Mouse (Mus musculus): ENCODE results near the gene Itga5. TPM values are rescaled to one million over a fixed set of nuclear protein-coding genes. Genes with fewer than 3 reads are reported as not detected.

Gene Itga5
- total and polyA plus RNA-seq, 3 experiments, result 36.4 to 38.6 (median 36.7) TPM

DNA sequence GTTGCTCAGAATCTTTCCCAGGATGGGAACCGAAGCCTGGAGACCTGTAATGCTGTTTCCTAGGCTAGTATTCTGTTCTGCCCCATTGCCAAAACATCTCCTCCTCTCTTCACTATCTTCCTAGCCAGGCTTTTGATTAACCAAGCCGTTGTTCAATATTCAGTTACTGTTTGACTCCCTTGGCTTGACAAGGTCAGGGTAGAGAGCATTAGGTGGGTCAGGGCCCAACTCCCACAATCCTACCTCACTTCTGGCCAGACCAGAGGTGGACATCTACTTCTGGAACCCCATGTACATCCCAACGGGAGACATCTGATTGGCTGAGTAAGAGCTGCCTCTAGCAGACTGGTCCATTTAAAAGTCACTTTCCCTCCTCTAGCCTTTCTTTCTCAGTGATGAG is 3.6 kb downstream of the Itga5 start:
- WGBS, result 59% methylated on average over 3 of the region's 3 CpGs
- Histone ChIP-seq H3K79me2 (replicated peaks; ENCODE audit: control insufficient read depth, insufficient read depth, low read length) (peaks cover 7% of the 10 kb centered on the region), H3K9ac (ENCODE audit: low read depth, low read length) (no peak overlapping the region), H3K27ac (peak overlapping the region; percentile 45), H3K4me3 (no peak overlapping the region), H3K36me3 (ENCODE audit: control insufficient read depth, insufficient read depth, low read length) (peaks cover 15% of the 10 kb centered on the region), H3K4me1 (ENCODE audit: control insufficient read depth, insufficient read depth, low read length) (peaks cover 35% of the 10 kb centered on the region), H3K27me3 (ENCODE audit: control insufficient read depth, insufficient read depth, low read length) (no peaks in the 10 kb centered on the region)
- TF ChIP-seq POLR2A (IDR thresholded peaks at IDR 0.05; ENCODE audit: insufficient read depth, low read depth, low read length), result no peak
- TF ChIP-seq CTCF (IDR thresholded peaks at IDR 0.05), result no peak
- no peak for TF ChIP-seq EP300 (IDR thresholded peaks at IDR 0.05; ENCODE audit: insufficient read depth, low read depth, low read length)
- DNase-seq, result no peak
- intact Hi-C loops (cut with DNase I), result no loop called here

DNA sequence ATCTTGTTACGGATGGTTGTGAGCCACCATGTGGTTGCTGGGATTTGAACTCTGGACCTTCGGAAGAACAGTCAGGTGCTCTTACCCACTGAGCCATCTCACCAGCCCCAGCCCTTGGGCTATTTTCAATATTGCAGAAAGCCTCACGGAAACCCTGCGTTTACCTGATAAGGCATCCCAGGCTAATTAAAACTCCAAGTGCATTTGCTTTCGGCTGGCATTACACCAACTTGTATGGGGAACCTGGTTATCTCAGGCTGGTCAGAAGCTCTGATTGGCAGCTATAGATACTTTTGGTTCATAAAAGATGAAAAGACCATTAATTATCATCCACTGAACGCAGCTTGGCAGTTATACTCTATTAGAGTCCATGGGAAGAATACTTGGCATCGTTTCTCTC is 4.2 kb downstream of the Itga5 start:
- H3K27ac ChIP-seq, result peak overlapping the region; percentile 45; the same call in 1 of the 2 replicates

DNA sequence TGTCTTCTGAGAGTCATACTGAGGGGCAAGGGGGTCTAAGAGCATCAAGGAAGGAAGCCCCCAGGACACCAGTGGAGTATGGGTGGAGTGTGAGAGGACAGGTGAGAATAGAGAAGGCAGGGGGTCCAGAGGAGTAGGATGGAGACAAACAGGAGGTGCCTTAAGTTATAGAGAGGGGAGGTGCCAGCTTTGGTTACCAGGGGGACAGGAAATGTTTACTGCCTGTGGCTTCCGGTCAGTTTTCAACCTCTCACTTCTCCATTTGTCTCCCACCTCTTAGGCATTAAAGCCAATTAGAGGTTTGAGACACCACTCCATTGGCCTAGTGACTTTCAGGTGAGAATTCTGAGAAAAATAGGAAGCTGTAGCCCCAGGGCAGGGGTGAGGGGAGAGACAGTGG is 5.3 kb downstream of the Itga5 start:
- intact Hi-C loops (cut with DNase I), result no loop called here
- Histone ChIP-seq H3K4me3 (no peak overlapping the region), H3K27me3 (ENCODE audit: control insufficient read depth, insufficient read depth, low read length) (no peaks in the 10 kb centered on the region), H3K9ac (ENCODE audit: low read depth, low read length) (no peak overlapping the region; the same call in 1 of the 2 replicates), H3K36me3 (ENCODE audit: control insufficient read depth, insufficient read depth, low read length) (peaks cover 18% of the 10 kb centered on the region), H3K4me1 (ENCODE audit: control insufficient read depth, insufficient read depth, low read length) (peaks cover 40% of the 10 kb centered on the region), H3K79me2 (replicated peaks; ENCODE audit: control insufficient read depth, insufficient read depth, low read length) (peaks cover 7% of the 10 kb centered on the region), H3K27ac (peak overlapping the region; percentile 48)
- DNase-seq, result no peak
- 22% methylated on average over 1 of the region's 1 CpGs for WGBS
- TF ChIP-seq CTCF (IDR thresholded peaks at IDR 0.05) (no peak), EP300 (IDR thresholded peaks at IDR 0.05; ENCODE audit: insufficient read depth, low read depth, low read length) (no peak), POLR2A (IDR thresholded peaks at IDR 0.05; ENCODE audit: insufficient read depth, low read depth, low read length) (no peak)

More for the DNA sequence above, 4.2 kb downstream of the Itga5 start:
- Histone ChIP-seq H3K79me2 (replicated peaks; ENCODE audit: control insufficient read depth, insufficient read depth, low read length) (peaks cover 7% of the 10 kb centered on the region), H3K27me3 (ENCODE audit: control insufficient read depth, insufficient read depth, low read length) (no peaks in the 10 kb centered on the region), H3K36me3 (ENCODE audit: control insufficient read depth, insufficient read depth, low read length) (peaks cover 18% of the 10 kb centered on the region), H3K4me1 (ENCODE audit: control insufficient read depth, insufficient read depth, low read length) (peaks cover 36% of the 10 kb centered on the region), H3K4me3 (no peak overlapping the region), H3K9ac (ENCODE audit: low read depth, low read length) (no peak overlapping the region)
- TF ChIP-seq EP300 (IDR thresholded peaks at IDR 0.05; ENCODE audit: insufficient read depth, low read depth, low read length) (no peak), POLR2A (IDR thresholded peaks at IDR 0.05; ENCODE audit: insufficient read depth, low read depth, low read length) (no peak), CTCF (IDR thresholded peaks at IDR 0.05) (no peak)
- 49% methylated on average over 7 of the region's 7 CpGs for WGBS
- intact Hi-C loops (cut with DNase I), result no loop called here
- no peak for DNase-seq

DNA sequence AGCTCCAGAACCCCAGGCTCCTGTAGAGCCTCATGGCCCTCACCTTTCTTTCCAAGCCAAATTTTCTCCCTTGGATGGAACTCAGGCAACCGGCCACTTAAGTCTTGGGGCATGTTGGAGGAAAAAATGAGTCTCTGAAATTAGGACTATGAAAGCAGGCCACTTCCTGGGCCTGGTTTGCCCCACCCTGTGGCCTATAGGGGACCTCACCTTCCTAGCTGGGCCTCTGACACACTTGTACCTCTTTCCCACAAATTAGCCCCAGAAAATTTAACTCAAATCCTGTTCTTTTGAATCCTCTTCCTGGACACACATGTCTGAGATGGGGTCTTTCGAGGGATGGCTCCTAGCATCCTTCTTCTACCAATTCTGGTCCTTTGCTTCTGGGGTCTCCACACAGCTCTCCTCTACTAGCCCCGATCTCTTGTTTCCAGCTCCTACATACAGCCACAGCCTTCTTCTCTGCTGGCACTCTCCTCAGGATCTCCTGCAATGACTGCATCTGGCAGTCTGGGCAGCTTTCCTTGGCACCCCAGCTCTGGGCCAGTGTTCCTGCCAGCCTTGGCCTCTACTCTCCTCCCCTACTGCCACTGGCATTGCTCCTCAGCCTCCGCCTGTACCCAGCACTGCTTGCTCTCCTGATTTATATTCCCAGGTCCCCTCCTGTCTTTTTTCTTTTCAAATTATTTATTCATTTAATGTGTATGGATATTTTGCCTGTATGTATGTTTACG is 6.5 kb downstream of the Itga5 start:
- H3K4me1 ChIP-seq (ENCODE audit: control insufficient read depth, insufficient read depth, low read length), result peaks cover 44% of the 10 kb centered on the region
- DNase-seq, result peak; percentile 65 to 78
- H3K9ac ChIP-seq (ENCODE audit: low read depth, low read length), result peak overlapping the region; percentile 27
- no peaks in the 10 kb centered on the region for H3K27me3 ChIP-seq (ENCODE audit: control insufficient read depth, insufficient read depth, low read length)
- peak; percentile 54 for TF ChIP-seq POLR2A (IDR thresholded peaks at IDR 0.05; ENCODE audit: insufficient read depth, low read depth, low read length)
- no peak for TF ChIP-seq EP300 (IDR thresholded peaks at IDR 0.05; ENCODE audit: insufficient read depth, low read depth, low read length)
- no peak for TF ChIP-seq CTCF (IDR thresholded peaks at IDR 0.05)
- 64% methylated on average over 5 of the region's 5 CpGs for WGBS
- intact Hi-C loops (cut with DNase I), result no loop called here
- peak overlapping the region; percentile 84 for H3K27ac ChIP-seq
- H3K4me3 ChIP-seq, result no peak overlapping the region
- peaks cover 23% of the 10 kb centered on the region for H3K36me3 ChIP-seq (ENCODE audit: control insufficient read depth, insufficient read depth, low read length)
- no peaks in the 10 kb centered on the region; the same call in 1 of the 2 replicates for H3K79me2 ChIP-seq (replicated peaks; ENCODE audit: control insufficient read depth, insufficient read depth, low read length)

DNA sequence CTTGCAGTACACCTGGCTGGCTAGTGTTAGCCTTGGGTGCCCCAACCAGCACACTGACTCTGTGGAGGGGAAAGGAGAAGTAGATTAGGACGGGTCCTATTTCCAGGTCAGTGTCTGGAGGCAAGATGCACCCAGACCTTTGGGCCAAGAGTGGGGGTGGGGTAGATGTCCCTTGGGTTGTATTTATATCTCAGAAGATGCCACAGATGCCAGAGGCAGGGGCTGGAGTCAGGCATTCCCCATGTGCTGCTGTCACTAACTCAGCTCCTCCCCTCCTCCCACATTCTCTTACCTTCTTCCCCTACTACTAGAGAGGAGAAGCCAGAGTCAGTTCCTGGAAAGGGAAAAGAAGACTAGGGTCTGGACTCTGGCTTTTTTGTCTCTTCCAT is 7.4 kb downstream of the Itga5 start:
- intact Hi-C loops (cut with DNase I), result no loop called here
- Histone ChIP-seq H3K27me3 (ENCODE audit: control insufficient read depth, insufficient read depth, low read length) (no peaks in the 10 kb centered on the region), H3K4me1 (ENCODE audit: control insufficient read depth, insufficient read depth, low read length) (peaks cover 41% of the 10 kb centered on the region), H3K4me3 (no peak overlapping the region), H3K27ac (peak overlapping the region; percentile 84), H3K36me3 (ENCODE audit: control insufficient read depth, insufficient read depth, low read length) (peaks cover 23% of the 10 kb centered on the region), H3K9ac (ENCODE audit: low read depth, low read length) (no peak overlapping the region), H3K79me2 (replicated peaks; ENCODE audit: control insufficient read depth, insufficient read depth, low read length) (no peaks in the 10 kb centered on the region; the same call in 1 of the 2 replicates)
- TF ChIP-seq EP300 (IDR thresholded peaks at IDR 0.05; ENCODE audit: insufficient read depth, low read depth, low read length), result 0 out of 2 replicates have a peak, but pooled peaks have one; percentile 7
- TF ChIP-seq CTCF (IDR thresholded peaks at IDR 0.05), result no peak
- 0 out of 2 replicates have a peak, but pooled peaks have one; percentile 4 for TF ChIP-seq POLR2A (IDR thresholded peaks at IDR 0.05; ENCODE audit: insufficient read depth, low read depth, low read length)
- peak in 1 of 2 experiments; percentile 57 for DNase-seq
- WGBS, result 18% methylated on average over 1 of the region's 1 CpGs

All from heart, adult 2 months (tissue).